Mouse (Mus musculus): ENCODE data around the gene Krtap21-1. TPM values are rescaled to one million over a fixed set of nuclear protein-coding genes. Genes with fewer than 3 reads are reported as not detected.

Krtap21-1 gene
- not detected in 2 replicates for polyA plus RNA-seq (2014; fragmentation: Nextera tagmentation; extraction: Ambion mirVana)

- DNase-seq (ENCODE audit: low spot score) (no peak), ATAC-seq (replicated peaks; ENCODE audit: low FRiP score) (no peak)
- Histone ChIP-seq H3K4me2 (no peak within 1 kb of the TSS), H3K4me3 (ENCODE audit: low read depth, low read length) (no peak within 1 kb of the TSS), H3K27ac (ENCODE audit: low read depth, low read length) (no peak within 1 kb of the TSS), H3K9me3 (ENCODE audit: control insufficient read depth, low read length) (no peaks in the 10 kb centered on the region; the same call in 1 of the 2 replicates), H3K4me1 (replicated peaks; ENCODE audit: control insufficient read depth, insufficient read depth, low read length) (no peaks in the 10 kb centered on the region), H3K36me3 (ENCODE audit: control insufficient read depth, insufficient read depth, low read length) (no peaks in the 10 kb centered on the region), H3K9ac (ENCODE audit: low read depth, low read length) (no peak within 1 kb of the TSS), H3K27me3 (replicated peaks; ENCODE audit: control insufficient read depth, insufficient read depth, low read length) (no peaks in the 10 kb centered on the region)
- WGBS = 59% methylated on average over 2 of the region's 2 CpGs
Measured at GRCm38 (mm10) chr16:89403768-89404167, at the start of gene Krtap21-1. TSS of gene Krtap21-1 (minus strand) at chr16:89403868.

- Histone ChIP-seq H3K4me2 (no peak overlapping the region), H3K9ac (ENCODE audit: low read depth, low read length) (no peak overlapping the region), H3K4me3 (ENCODE audit: low read depth, low read length) (no peak overlapping the region), H3K4me1 (replicated peaks; ENCODE audit: control insufficient read depth, insufficient read depth, low read length) (no peaks in the 10 kb centered on the region), H3K27me3 (replicated peaks; ENCODE audit: control insufficient read depth, insufficient read depth, low read length) (no peaks in the 10 kb centered on the region), H3K9me3 (ENCODE audit: control insufficient read depth, low read length) (no peaks in the 10 kb centered on the region), H3K27ac (ENCODE audit: low read depth, low read length) (no peak overlapping the region), H3K36me3 (ENCODE audit: control insufficient read depth, insufficient read depth, low read length) (no peaks in the 10 kb centered on the region)
- 74% methylated on average over 2 of the region's 2 CpGs for WGBS
- ATAC-seq (replicated peaks; ENCODE audit: low FRiP score) (no peak), DNase-seq (ENCODE audit: low spot score) (no peak)
Measured at GRCm38 (mm10) chr16:89429586-89429985, 25.9 kb upstream of the Krtap21-1 start.

- H3K36me3 ChIP-seq (ENCODE audit: control insufficient read depth, insufficient read depth, low read length) = no peaks in the 10 kb centered on the region
- 78% methylated on average over 5 of the region's 5 CpGs for WGBS
- no peak for ATAC-seq (replicated peaks; ENCODE audit: low FRiP score)
- no peaks in the 10 kb centered on the region for H3K9me3 ChIP-seq (ENCODE audit: control insufficient read depth, low read length)
- H3K27me3 ChIP-seq (replicated peaks; ENCODE audit: control insufficient read depth, insufficient read depth, low read length) = no peaks in the 10 kb centered on the region
- no peak overlapping the region for H3K27ac ChIP-seq (ENCODE audit: low read depth, low read length)
- no peak for DNase-seq (ENCODE audit: low spot score)
- no peak overlapping the region for H3K4me3 ChIP-seq (ENCODE audit: low read depth, low read length)
- H3K4me1 ChIP-seq (replicated peaks; ENCODE audit: control insufficient read depth, insufficient read depth, low read length) = no peaks in the 10 kb centered on the region
- no peak overlapping the region for H3K4me2 ChIP-seq
- no peak overlapping the region for H3K9ac ChIP-seq (ENCODE audit: low read depth, low read length)
Measured at GRCm38 (mm10) chr16:89425310-89425709, 21.6 kb upstream of the Krtap21-1 start.

- no peak for ATAC-seq (replicated peaks; ENCODE audit: low FRiP score)
- H3K36me3 ChIP-seq (ENCODE audit: control insufficient read depth, insufficient read depth, low read length) = no peaks in the 10 kb centered on the region
- no peak within 1 kb of the TSS for H3K4me3 ChIP-seq (ENCODE audit: low read depth, low read length)
- DNase-seq (ENCODE audit: low spot score) = no peak
- no peak within 1 kb of the TSS for H3K9ac ChIP-seq (ENCODE audit: low read depth, low read length)
- H3K4me2 ChIP-seq = no peak within 1 kb of the TSS
- H3K27me3 ChIP-seq (replicated peaks; ENCODE audit: control insufficient read depth, insufficient read depth, low read length) = no peaks in the 10 kb centered on the region
- 85% methylated on average over 3 of the region's 3 CpGs for WGBS
- H3K27ac ChIP-seq (ENCODE audit: low read depth, low read length) = no peak within 1 kb of the TSS
- H3K9me3 ChIP-seq (ENCODE audit: control insufficient read depth, low read length) = no peaks in the 10 kb centered on the region
- H3K4me1 ChIP-seq (replicated peaks; ENCODE audit: control insufficient read depth, insufficient read depth, low read length) = no peaks in the 10 kb centered on the region
Measured at GRCm38 (mm10) chr16:89420011-89420410, 16.3 kb upstream of the Krtap21-1 start, which contains the start of gene Krtap6-2. TSS of gene Krtap6-2 (minus strand) at chr16:89420111.

GRCm38 (mm10) chr16:89416311-89416710 lies 12.6 kb upstream of the Krtap21-1 start:
- no peaks in the 10 kb centered on the region for H3K36me3 ChIP-seq (ENCODE audit: control insufficient read depth, insufficient read depth, low read length)
- no peak overlapping the region for H3K9ac ChIP-seq (ENCODE audit: low read depth, low read length)
- H3K4me2 ChIP-seq = no peak overlapping the region
- no peak overlapping the region for H3K4me3 ChIP-seq (ENCODE audit: low read depth, low read length)
- no peaks in the 10 kb centered on the region for H3K27me3 ChIP-seq (replicated peaks; ENCODE audit: control insufficient read depth, insufficient read depth, low read length)
- DNase-seq (ENCODE audit: low spot score) = no peak
- WGBS = 81% methylated on average over 3 of the region's 3 CpGs
- H3K27ac ChIP-seq (ENCODE audit: low read depth, low read length) = no peak overlapping the region
- no peaks in the 10 kb centered on the region for H3K9me3 ChIP-seq (ENCODE audit: control insufficient read depth, low read length)
- ATAC-seq (replicated peaks; ENCODE audit: low FRiP score) = no peak
- no peaks in the 10 kb centered on the region for H3K4me1 ChIP-seq (replicated peaks; ENCODE audit: control insufficient read depth, insufficient read depth, low read length)

- Histone ChIP-seq H3K27me3 (replicated peaks; ENCODE audit: control insufficient read depth, insufficient read depth, low read length) (no peaks in the 10 kb centered on the region), H3K36me3 (ENCODE audit: control insufficient read depth, insufficient read depth, low read length) (no peaks in the 10 kb centered on the region), H3K4me1 (replicated peaks; ENCODE audit: control insufficient read depth, insufficient read depth, low read length) (no peaks in the 10 kb centered on the region), H3K4me2 (no peak overlapping the region), H3K9me3 (ENCODE audit: control insufficient read depth, low read length) (no peaks in the 10 kb centered on the region), H3K9ac (ENCODE audit: low read depth, low read length) (no peak overlapping the region), H3K27ac (ENCODE audit: low read depth, low read length) (no peak overlapping the region), H3K4me3 (ENCODE audit: low read depth, low read length) (no peak overlapping the region)
- no peak for DNase-seq (ENCODE audit: low spot score)
- WGBS = 72% methylated on average over 5 of the region's 5 CpGs
- ATAC-seq (replicated peaks; ENCODE audit: low FRiP score) = no peak
Measured at GRCm38 (mm10) chr16:89410345-89411068, 6.8 kb upstream of the Krtap21-1 start.

- Histone ChIP-seq H3K36me3 (ENCODE audit: control insufficient read depth, insufficient read depth, low read length) (no peaks in the 10 kb centered on the region), H3K9me3 (ENCODE audit: control insufficient read depth, low read length) (no peaks in the 10 kb centered on the region), H3K4me1 (replicated peaks; ENCODE audit: control insufficient read depth, insufficient read depth, low read length) (no peaks in the 10 kb centered on the region), H3K27me3 (replicated peaks; ENCODE audit: control insufficient read depth, insufficient read depth, low read length) (no peaks in the 10 kb centered on the region), H3K27ac (ENCODE audit: low read depth, low read length) (no peak overlapping the region), H3K4me3 (ENCODE audit: low read depth, low read length) (no peak overlapping the region), H3K4me2 (no peak overlapping the region), H3K9ac (ENCODE audit: low read depth, low read length) (no peak overlapping the region)
- DNase-seq (ENCODE audit: low spot score) = no peak
- ATAC-seq (replicated peaks; ENCODE audit: low FRiP score) = no peak
- WGBS = 68% methylated on average over 2 of the region's 2 CpGs
Measured at GRCm38 (mm10) chr16:89372734-89373461, 30.8 kb downstream of the Krtap21-1 start.
